Mouse (Mus musculus): ENCODE measurements around the gene Gm13271. TPM values are rescaled to one million over a fixed set of nuclear protein-coding genes. Genes with fewer than 3 reads are reported as not detected.
"Not testable (repeated sequence)": the region's sequence is repeated elsewhere in the genome, so short reads cannot be mapped to it uniquely, and the experiment has no call there.

Gm13271 gene
- polyA plus RNA-seq, 1 experiment from 2014 or later = not detected

DNA sequence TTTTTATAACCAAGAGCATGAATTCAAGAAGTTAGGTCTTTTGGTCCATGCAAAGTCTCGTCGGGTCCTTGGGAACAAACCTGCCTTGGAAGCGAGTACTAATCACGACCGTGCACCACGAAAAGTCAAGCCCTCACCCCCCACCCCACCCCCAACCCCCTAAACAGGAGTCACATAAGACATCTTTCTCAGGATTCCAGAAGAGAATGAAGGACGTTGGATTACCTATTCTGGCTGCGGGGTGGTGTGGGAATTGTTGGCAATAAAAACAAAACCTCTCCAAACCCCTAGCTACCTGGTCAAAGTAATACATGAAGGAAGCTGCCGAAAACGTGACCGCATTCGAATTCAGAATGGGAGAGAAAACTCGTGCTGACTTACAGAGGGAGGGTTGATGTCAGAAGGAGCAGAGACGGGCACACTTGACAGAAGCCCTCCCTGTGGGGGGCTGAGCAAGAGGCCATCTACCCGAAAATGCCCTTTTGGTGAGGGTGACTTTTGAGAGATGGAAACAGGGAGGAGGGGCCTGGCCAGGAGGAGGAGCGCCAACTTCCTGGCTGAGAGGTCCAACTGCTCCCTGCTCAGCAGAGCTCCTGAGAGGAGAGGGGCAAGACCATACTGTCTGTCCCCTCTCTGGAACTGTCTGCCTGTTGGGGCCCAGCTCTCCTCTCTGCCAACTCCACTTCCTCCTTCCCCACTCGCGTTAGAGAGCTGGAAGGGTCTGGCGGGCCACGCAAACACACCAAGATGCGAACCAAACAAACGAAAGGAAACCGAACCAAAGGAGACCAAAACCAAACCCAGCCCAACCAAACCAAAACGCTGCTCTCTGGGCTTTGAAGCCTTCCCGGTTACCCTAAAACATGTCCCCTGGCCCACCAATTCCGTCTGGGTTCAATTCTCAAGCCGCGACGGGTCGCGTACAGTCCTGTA, 2.2 kb downstream of the Gm13271 start:
- ATAC-seq (ENCODE audit: insufficient number of reproducible peaks, low FRiP score, low TSS enrichment, low read depth) = not testable (repeated sequence)
- 14% methylated on average over 28 of the region's 31 CpGs for WGBS

DNA sequence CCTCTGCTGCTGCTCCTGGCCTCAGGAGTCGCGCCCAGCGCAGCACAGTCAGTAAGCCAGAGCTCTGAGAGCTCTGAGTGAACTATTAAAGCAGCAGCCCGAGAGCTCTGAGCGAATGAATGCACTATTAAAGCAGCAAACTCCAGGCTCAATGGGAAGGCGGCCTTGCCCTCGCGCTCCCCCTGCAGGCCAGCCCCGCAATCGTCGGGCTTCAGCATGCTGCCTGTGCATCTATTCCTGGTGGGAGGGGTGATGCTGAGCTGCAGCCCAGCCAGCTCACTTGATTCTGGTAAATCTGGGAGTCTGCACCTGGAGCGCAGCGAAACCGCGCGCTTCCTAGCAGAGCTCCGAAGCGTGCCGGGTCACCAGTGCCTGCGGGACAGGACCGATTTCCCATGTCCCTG, 3.0 kb downstream of the Gm13271 start:
- peak overlapping the region; percentile 77 for H3K27ac ChIP-seq (replicated peaks; ENCODE audit: low read depth, low read length)
- H3K4me2 ChIP-seq (ENCODE audit: low read depth, severe bottlenecking) = peak overlapping the region; percentile 61
- H3K9ac ChIP-seq (ENCODE audit: low read length) = peak overlapping the region; percentile 60; the same call in 1 of the 2 replicates
- DNase-seq (ENCODE audit: low spot score) (peak; percentile 85), ATAC-seq (ENCODE audit: insufficient number of reproducible peaks, low FRiP score, low TSS enrichment, low read depth) (peak; percentile 99)
- not testable (repeated sequence) for H3K27me3 ChIP-seq (ENCODE audit: control insufficient read depth, insufficient read depth, low read length); H3K4me1 ChIP-seq (ENCODE audit: control insufficient read depth, insufficient read depth, low read length); H3K36me3 ChIP-seq (ENCODE audit: control insufficient read depth, insufficient read depth, low read length); H3K9me3 ChIP-seq (ENCODE audit: control insufficient read depth, low read length)
- H3K4me3 ChIP-seq (ENCODE audit: low read depth, low read length) = peak overlapping the region; percentile 37
- WGBS = under 1% methylated on average over 11 of the region's 21 CpGs

More for the DNA sequence above, 2.2 kb downstream of the Gm13271 start:
- H3K27me3 ChIP-seq (ENCODE audit: control insufficient read depth, insufficient read depth, low read length); H3K36me3 ChIP-seq (ENCODE audit: control insufficient read depth, insufficient read depth, low read length); H3K4me1 ChIP-seq (ENCODE audit: control insufficient read depth, insufficient read depth, low read length); H3K9me3 ChIP-seq (ENCODE audit: control insufficient read depth, low read length): not testable (repeated sequence)
- Histone ChIP-seq H3K4me2 (ENCODE audit: low read depth, severe bottlenecking) (peak overlapping the region; percentile 61), H3K4me3 (ENCODE audit: low read depth, low read length) (peak overlapping the region; percentile 37), H3K27ac (replicated peaks; ENCODE audit: low read depth, low read length) (peak overlapping the region; percentile 77), H3K9ac (ENCODE audit: low read length) (peak overlapping the region; percentile 60)
- DNase-seq (ENCODE audit: low spot score) = peak; percentile 58

DNA sequence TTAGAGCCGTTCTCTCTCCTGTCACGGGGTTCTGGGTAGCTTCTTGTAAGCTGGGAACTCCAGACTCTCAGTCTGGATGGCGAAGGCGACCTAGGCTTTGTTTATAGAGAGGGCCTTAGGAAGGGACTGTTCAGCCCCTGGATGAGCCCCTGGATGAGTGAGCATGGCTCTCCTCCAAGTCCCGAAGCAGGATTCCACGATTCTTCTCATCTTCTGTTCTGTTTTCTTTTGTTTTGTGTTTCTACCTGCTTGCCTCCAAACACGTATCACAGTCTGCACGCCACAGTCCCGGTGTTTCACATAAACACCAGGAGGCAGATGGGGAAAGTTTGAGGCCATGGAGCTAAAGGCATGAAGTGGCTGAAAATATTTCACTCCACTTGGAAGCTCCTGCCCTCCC, 4.1 kb downstream of the Gm13271 start:
- not testable (repeated sequence) for H3K9ac ChIP-seq (ENCODE audit: low read length); H3K27ac ChIP-seq (replicated peaks; ENCODE audit: low read depth, low read length); H3K36me3 ChIP-seq (ENCODE audit: control insufficient read depth, insufficient read depth, low read length); H3K27me3 ChIP-seq (ENCODE audit: control insufficient read depth, insufficient read depth, low read length); ATAC-seq (ENCODE audit: insufficient number of reproducible peaks, low FRiP score, low TSS enrichment, low read depth); H3K4me2 ChIP-seq (ENCODE audit: low read depth, severe bottlenecking); H3K9me3 ChIP-seq (ENCODE audit: control insufficient read depth, low read length); DNase-seq (ENCODE audit: low spot score); H3K4me1 ChIP-seq (ENCODE audit: control insufficient read depth, insufficient read depth, low read length); H3K4me3 ChIP-seq (ENCODE audit: low read depth, low read length)
- 88% methylated on average over 9 of the region's 9 CpGs for WGBS

DNA sequence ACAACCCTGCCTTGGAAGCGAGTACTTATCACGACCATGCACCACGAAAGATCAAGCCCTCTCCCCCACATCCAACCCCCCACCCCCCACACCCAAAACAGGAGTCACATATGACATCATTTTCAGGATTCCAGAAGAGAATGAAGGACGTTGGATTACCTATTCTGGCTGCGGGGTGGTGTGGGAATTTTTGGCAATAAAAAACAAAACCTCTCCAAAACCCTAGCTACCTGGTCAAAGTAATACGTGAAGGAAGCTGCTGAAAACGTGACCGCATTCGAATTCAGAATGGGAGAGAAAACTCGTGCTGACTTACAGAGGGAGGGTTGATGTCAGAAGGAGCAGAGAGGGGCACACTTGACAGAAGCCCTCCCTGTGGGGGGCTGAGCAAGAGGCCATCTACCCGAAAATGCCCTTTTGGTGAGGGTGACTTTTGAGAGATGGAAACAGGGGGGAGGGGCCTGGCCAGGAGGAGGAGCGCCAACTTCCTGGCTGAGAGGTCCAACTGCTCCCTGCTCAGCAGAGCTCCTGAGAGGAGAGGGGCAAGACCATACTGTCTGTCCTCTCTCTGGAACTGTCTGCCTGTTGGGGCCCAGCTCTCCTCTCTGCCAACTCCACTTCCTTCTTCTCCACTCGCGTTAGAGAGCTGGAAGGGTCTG, 5.1 kb downstream of the Gm13271 start, which contains the start of gene Gm13283:
Gm13283 (plus strand) TSS at position 510 of the 659 bp plus-strand sequence.
- not testable (repeated sequence) for DNase-seq (ENCODE audit: low spot score); H3K9ac ChIP-seq (ENCODE audit: low read length); H3K4me1 ChIP-seq (ENCODE audit: control insufficient read depth, insufficient read depth, low read length); ATAC-seq (ENCODE audit: insufficient number of reproducible peaks, low FRiP score, low TSS enrichment, low read depth); H3K9me3 ChIP-seq (ENCODE audit: control insufficient read depth, low read length); H3K27ac ChIP-seq (replicated peaks; ENCODE audit: low read depth, low read length); H3K36me3 ChIP-seq (ENCODE audit: control insufficient read depth, insufficient read depth, low read length); H3K4me3 ChIP-seq (ENCODE audit: low read depth, low read length); H3K27me3 ChIP-seq (ENCODE audit: control insufficient read depth, insufficient read depth, low read length)
- WGBS = 26% methylated on average over 6 of the region's 14 CpGs
- peak within 1 kb of the TSS; percentile 17; the same call in 1 of the 2 replicates for H3K4me2 ChIP-seq (ENCODE audit: low read depth, severe bottlenecking)

DNA sequence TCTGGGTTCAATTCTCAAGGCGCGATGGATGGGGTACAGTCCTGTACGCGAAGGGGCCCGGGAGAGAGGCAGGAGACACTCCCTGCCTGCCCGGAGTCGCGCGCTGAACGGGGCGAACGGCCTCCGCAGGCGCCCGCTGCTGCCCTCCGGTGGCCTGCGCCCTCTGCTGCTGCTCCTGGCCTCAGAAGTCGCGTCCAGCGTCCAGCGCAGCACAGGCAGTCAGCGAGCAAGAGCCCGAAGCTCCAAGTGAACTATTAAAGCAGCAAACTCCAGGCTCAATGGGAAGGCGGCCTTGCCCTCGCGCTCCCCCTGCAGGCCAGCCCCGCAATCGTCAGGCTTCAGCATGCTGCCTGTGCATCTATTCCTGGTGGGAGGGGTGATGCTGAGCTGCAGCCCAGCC, 5.8 kb downstream of the Gm13271 start:
- not testable (repeated sequence) for H3K9ac ChIP-seq (ENCODE audit: low read length); H3K9me3 ChIP-seq (ENCODE audit: control insufficient read depth, low read length); H3K4me3 ChIP-seq (ENCODE audit: low read depth, low read length); H3K4me1 ChIP-seq (ENCODE audit: control insufficient read depth, insufficient read depth, low read length); H3K27me3 ChIP-seq (ENCODE audit: control insufficient read depth, insufficient read depth, low read length); H3K27ac ChIP-seq (replicated peaks; ENCODE audit: low read depth, low read length); ATAC-seq (ENCODE audit: insufficient number of reproducible peaks, low FRiP score, low TSS enrichment, low read depth); H3K36me3 ChIP-seq (ENCODE audit: control insufficient read depth, insufficient read depth, low read length)
- peak overlapping the region; percentile 17; the same call in 1 of the 2 replicates for H3K4me2 ChIP-seq (ENCODE audit: low read depth, severe bottlenecking)
- DNase-seq (ENCODE audit: low spot score) = peak; percentile 76
- WGBS = under 1% methylated on average over 17 of the region's 28 CpGs

DNA sequence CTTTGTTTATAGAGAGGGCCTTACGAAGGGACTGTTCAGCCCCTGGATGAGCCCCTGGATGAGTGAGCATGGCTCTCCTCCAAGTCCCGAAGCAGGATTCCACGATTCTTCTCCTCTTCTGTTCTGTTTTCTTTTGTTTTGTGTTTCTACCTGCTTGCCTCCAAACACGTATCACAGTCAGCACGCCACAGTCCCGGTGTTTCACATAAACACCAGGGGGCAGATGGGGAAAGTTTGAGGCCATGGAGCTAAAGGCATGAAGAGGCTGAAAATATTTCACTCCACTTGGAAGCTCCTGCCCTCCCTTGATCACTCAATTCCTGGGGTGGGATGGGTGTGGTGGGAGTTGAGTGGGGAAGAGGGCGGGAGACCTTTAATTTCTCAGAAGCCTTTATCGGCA, 7.1 kb downstream of the Gm13271 start:
- H3K36me3 ChIP-seq (ENCODE audit: control insufficient read depth, insufficient read depth, low read length) = not testable (repeated sequence)

DNA sequence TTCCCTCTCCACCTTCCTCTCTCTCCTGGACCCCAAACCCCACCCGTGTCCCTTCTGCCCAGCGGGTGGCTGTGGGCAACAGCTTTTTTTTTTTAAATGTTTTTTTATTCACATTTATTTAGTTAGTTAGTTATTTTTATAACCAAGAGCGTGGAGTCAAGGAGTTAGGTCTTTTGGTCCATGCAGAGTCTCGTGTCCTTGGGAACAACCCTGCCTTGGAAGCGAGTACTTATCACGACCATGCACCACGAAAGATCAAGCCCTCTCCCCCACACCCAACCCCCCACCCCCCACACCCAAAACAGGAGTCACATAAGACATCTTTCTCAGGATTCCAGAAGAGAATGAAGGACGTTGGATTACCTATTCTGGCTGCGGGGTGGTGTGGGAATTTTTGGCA, 7.7 kb downstream of the Gm13271 start:
- H3K4me1 ChIP-seq (ENCODE audit: control insufficient read depth, insufficient read depth, low read length); ATAC-seq (ENCODE audit: insufficient number of reproducible peaks, low FRiP score, low TSS enrichment, low read depth): not testable (repeated sequence)

More for the DNA sequence above, 7.1 kb downstream of the Gm13271 start:
- ATAC-seq (ENCODE audit: insufficient number of reproducible peaks, low FRiP score, low TSS enrichment, low read depth); DNase-seq (ENCODE audit: low spot score); H3K4me1 ChIP-seq (ENCODE audit: control insufficient read depth, insufficient read depth, low read length); H3K27me3 ChIP-seq (ENCODE audit: control insufficient read depth, insufficient read depth, low read length); H3K4me2 ChIP-seq (ENCODE audit: low read depth, severe bottlenecking); H3K4me3 ChIP-seq (ENCODE audit: low read depth, low read length); H3K9ac ChIP-seq (ENCODE audit: low read length); H3K27ac ChIP-seq (replicated peaks; ENCODE audit: low read depth, low read length); H3K9me3 ChIP-seq (ENCODE audit: control insufficient read depth, low read length): not testable (repeated sequence)
- 69% methylated on average over 6 of the region's 8 CpGs for WGBS

DNA sequence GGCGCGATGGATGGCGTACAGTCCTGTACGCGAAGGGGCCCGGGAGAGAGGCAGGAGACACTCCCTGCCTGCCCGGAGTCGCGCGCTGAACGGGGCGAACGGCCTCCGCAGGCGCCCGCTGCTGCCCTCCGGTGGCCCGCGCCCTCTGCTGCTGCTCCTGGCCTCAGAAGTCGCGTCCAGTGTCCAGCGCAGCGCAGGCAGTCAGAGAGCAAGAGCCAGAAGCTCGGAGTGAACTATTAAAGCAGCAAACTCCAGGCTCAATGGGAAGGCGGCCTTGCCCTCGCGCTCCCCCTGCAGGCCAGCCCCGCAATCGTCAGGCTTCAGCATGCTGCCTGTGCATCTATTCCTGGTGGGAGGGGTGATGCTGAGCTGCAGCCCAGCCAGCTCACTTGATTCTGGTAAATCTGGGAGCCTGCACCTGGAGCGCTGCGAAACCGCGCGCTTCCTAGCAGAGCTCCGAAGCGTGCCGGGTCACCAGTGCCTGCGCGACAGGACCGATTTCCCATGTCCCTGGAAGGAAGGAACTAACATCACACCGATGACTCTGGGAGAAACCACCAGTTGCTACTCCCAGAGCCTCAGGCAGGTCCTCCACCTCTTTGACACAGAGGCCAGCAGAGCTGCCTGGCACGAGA, 8.8 kb downstream of the Gm13271 start:
- H3K4me1 ChIP-seq (ENCODE audit: control insufficient read depth, insufficient read depth, low read length); H3K27me3 ChIP-seq (ENCODE audit: control insufficient read depth, insufficient read depth, low read length); H3K27ac ChIP-seq (replicated peaks; ENCODE audit: low read depth, low read length); H3K9me3 ChIP-seq (ENCODE audit: control insufficient read depth, low read length); ATAC-seq (ENCODE audit: insufficient number of reproducible peaks, low FRiP score, low TSS enrichment, low read depth); H3K36me3 ChIP-seq (ENCODE audit: control insufficient read depth, insufficient read depth, low read length); H3K4me3 ChIP-seq (ENCODE audit: low read depth, low read length); H3K9ac ChIP-seq (ENCODE audit: low read length): not testable (repeated sequence)
- DNase-seq (ENCODE audit: low spot score) = peak; percentile 72
- 3% methylated on average over 28 of the region's 42 CpGs for WGBS
- H3K4me2 ChIP-seq (ENCODE audit: low read depth, severe bottlenecking) = peak overlapping the region; percentile 25; the same call in 1 of the 2 replicates

More for the DNA sequence above, 7.7 kb downstream of the Gm13271 start:
- H3K27me3 ChIP-seq (ENCODE audit: control insufficient read depth, insufficient read depth, low read length); DNase-seq (ENCODE audit: low spot score); H3K36me3 ChIP-seq (ENCODE audit: control insufficient read depth, insufficient read depth, low read length); H3K9me3 ChIP-seq (ENCODE audit: control insufficient read depth, low read length); H3K9ac ChIP-seq (ENCODE audit: low read length); H3K4me3 ChIP-seq (ENCODE audit: low read depth, low read length); H3K27ac ChIP-seq (replicated peaks; ENCODE audit: low read depth, low read length); H3K4me2 ChIP-seq (ENCODE audit: low read depth, severe bottlenecking): not testable (repeated sequence)
- WGBS = 55% methylated on average over 9 of the region's 9 CpGs

All from limb, embryonic 11.5 days (tissue).